Mouse (Mus musculus): Measurements from ENCODE around the gene Plch2.

DNA sequence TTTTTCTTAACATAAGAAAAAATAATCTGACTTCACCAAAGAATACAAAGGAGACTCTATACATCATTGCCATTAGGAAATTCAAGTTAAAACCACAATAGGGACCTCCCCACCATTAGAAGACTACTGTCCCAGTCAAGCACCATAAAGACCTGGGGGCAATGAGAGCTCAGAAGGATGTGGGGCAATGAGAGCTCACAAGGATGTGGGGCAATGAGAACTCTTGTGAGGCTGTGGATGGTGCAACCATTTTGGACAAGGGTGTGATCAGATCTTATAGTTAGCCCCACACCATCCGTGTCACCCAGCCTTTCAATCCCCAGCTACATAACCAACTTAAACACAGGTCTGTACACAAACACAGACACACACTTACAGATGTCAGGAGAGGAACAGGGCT is 118.8 kb downstream of the Plch2 start:
- TF ChIP-seq CTCF (IDR thresholded peaks at IDR 0.05; ENCODE audit: insufficient read depth, low read length) = no peak
- TF ChIP-seq POLR2A (IDR thresholded peaks at IDR 0.05; ENCODE audit: borderline replicate concordance, extremely low read depth, low read depth, low read length) = no peak

All from lung, adult 2 months (tissue).